Mouse (Mus musculus): ENCODE measurements around the gene Dglucy. TPM values are rescaled to one million over a fixed set of nuclear protein-coding genes. Genes with fewer than 3 reads are reported as not detected.

Dglucy gene
- total RNA-seq, 2 experiments from 2014 or later: 20.5 to 24.8 TPM

DNA sequence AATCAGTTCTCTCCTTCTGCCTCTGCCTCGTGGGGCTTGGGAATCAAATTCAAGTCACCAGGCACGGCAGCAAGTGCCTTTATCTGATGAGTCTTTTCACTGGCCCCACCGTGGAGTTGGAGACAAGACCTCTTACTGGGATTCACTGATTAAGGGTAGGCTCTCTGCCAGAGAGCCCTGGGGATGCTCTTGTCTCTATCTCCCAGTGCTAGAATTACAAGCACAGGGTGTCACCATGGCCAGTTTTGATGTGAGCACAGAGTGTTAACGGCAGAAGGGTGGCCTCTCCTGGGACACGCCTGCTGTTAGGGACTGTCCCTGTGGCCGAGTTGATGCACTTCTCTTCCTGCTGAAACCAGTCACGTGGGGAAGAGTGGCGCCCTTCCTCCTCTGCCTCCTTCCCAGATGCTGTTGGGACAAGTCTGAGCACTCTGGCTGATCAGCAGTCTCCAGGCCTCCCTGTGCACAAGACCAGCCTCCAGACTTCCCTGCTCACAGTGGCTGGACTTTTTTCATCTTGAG lies 60.3 kb downstream of the Dglucy start:
- no peak for DNase-seq (ENCODE audit: low spot score in 2 of 2)

DNA sequence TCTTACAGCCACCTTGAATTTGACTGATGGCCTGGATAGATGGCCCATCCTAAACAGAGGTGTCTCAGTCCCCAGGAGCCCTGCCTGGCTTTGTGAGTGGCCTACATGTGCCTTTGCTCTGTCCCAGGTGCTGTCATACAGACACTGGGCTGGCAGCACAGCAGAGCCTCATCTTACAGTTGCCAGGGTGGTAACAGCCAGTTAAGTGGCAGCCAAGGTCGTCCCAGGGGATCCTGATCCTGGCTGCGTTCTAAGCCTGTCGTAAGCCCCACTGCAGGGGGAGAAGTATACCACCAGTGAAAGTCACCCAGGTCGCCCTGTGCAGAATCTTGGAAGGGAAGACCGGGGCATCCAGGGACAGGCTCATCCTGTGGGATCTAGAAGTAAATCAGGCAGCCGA lies 61.1 kb downstream of the Dglucy start:
- no peak for DNase-seq (ENCODE audit: low spot score in 2 of 2)

DNA sequence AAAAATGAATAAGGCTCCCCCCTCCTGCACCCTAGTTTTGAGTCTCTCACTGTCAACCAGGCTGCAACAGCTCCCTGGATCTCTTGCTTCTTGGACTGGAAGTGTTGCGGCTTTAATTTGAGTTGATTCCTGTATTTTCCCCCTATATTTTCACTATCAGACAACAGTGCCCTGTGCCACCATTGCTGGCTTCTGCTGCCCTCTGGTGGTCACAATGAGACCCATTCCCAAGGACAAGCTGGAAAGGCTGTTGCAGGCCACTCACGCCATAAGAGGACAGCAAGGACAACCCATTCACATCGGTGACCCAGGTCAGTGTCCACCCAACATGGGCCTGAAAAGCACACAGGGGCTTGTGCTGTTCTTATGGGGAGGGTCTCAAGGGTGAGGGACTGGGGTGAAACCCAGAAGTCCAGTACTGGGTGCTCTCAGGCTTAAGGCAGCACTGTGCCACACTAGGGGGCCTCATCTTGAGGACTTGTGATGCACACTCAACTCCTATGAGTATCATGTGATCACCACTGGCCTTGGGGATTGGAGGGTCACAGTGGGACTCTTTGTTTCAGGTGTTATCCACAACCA lies 62.4 kb downstream of the Dglucy start:
- peak; percentile 81 to 88 for DNase-seq (ENCODE audit: low spot score in 2 of 2)

DNA sequence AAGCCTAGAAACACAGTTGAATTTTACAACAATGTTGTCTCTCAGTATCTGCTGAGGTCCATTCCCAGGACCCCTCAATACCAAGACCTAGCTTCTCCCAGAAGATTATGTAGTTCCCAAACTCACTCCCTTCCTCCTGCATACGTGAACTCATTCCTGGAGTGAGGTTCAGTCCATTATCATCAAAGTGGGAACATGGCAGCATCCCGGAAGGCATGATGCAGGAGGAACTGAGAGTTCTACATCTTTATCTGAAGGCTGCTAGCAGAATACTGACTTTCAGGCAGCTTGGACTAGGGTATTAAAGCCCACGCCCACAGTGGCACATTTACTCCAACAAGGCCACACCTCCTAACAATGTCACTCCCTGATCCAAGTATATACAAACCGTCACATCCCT lies 64.3 kb downstream of the Dglucy start:
- DNase-seq (ENCODE audit: low spot score in 2 of 2): no peak

DNA sequence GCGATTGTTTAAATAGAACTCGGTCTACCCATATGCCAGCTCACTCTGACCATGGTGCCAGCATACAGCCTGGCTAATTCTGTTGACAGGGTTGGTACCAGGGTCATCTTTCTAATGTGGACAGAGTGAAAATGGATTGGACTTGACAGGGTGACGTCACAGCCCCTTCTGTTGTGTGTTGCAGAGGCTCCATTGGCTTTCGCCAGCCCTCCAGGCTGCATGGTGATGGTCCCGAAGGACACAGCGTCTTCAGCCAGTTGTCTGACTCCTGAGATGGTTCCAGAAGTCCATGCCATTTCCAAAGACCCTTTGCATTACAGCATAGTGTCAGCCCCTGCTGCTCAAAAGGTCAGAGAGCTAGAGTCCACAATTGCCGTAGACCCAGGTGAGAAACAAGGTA lies 65.7 kb downstream of the Dglucy start:
- no peak for DNase-seq (ENCODE audit: low spot score in 2 of 2)

DNA sequence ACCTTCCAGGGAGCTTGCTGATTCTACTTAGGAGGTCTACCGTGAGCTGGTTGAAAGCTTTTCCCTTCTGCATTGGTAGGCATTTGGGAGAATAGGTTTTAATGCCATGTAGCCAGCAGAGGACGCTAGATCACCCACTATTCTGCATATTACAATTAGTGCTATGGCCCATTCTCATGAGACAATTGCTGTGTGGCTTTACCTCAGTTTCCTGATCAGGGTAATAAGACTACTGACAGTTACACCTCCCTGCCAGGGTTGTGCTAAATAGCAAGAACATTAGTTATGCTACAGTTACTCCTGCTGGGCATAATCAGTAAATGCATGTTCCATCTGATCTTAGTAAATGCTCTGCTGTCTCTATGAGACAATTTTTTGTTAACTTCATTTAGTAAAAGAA lies 67.0 kb downstream of the Dglucy start:
- DNase-seq (ENCODE audit: low spot score in 2 of 2): no peak

DNA sequence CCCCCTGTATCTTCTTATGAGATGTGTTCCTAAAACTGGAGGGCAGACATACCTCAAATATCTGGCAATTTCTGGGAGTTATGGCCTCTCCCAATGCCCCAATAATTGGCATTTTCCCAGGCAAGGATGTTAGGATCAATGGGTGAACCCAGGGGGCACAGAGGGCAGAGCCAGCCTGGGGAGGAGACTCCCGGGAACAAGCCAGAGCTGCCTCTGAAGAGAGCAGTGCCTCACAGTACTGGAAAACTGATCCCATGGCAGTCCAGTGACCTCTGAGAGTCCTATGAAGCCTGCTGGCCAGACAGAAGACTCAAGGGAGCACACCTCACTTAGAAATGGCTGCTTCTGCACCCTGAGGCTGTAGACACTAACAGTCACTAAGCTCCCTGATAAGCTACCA lies 67.7 kb downstream of the Dglucy start:
- DNase-seq (ENCODE audit: low spot score in 2 of 2): no peak

DNA sequence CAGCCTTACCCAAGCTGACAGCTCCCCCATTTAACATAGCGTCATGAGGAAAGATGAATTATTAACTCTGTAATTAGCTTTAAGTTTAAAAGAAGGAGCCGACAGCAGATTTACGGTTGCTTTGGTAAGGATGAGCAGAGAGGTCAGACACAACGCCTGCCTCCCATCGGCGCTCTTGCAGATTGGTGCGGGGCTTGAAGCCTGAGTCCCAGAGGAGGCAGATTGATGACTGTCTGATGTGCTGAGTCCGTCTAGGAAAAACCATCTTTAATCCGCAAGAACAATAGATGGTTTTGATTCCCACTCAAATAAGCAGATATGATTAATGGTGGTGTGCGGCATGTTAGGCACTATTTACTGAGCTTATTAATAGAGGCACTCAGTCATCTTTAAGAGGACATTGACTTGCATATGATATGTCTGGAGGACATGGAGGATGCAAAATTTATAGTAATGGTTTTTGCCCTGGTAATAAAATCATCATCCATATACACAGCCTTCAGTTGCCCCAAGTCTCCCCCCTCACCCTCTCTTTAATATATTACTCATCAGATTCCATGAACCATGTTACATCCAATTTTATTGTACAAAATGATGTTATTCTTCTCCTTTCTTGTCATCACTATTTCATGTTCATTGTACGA lies 68.7 kb downstream of the Dglucy start:
- no peak for DNase-seq (ENCODE audit: low spot score in 2 of 2)

DNA sequence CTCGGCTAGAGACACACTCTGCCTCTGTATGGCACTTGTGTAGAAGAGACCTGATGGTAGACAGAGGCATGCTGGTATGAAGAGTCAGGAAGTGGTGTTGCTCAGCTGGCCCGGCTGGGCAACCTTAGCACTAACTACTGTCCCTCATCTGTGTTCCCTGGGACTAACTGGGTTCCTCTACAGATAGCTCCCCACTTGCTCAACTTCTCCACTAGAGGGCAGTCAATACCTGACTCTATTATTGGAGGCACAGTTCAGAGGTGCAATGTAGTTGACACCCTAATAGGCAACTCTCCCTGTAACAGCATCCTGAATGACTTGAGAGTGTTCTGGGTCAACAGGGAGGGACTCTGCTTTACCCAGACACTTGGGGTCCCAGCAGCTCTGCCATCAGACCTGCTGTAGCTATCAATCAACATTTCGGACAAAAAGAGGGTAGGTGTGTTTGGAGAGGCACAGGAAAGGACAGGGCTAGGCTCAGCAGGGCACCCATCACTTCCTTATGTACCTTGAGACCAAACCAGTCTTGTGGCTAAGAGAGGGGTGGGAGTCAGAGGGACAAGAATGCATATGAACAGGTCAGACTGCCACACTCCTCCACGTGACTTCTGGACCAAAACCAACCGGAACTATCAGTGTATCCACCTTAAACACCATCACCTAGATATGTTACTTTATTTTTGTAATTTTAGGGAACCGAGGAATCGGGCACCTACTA lies 70.7 kb downstream of the Dglucy start:
- DNase-seq (ENCODE audit: low spot score in 2 of 2): peak in 1 of 2 experiments; percentile 24

DNA sequence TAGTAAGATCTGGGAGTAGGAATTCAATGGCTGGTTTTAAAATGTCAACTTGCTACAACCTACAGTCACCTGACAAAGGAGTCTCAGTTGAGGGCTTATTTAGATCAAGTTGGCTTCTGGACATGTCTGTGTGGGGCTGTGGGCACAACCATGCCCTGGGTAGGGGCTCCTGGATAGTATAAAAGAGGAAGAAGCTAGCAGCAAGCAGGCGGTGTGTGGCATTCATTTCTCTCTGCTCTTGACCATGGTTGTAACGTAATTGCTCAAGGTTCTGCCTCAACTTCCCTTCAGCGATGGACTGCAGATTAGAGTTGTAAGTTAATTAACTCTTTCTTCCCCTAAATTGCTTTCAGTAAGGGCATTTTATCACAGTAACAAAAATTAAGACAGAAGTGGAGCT lies 73.5 kb downstream of the Dglucy start:
- no peak for DNase-seq (ENCODE audit: low spot score in 2 of 2)

DNA sequence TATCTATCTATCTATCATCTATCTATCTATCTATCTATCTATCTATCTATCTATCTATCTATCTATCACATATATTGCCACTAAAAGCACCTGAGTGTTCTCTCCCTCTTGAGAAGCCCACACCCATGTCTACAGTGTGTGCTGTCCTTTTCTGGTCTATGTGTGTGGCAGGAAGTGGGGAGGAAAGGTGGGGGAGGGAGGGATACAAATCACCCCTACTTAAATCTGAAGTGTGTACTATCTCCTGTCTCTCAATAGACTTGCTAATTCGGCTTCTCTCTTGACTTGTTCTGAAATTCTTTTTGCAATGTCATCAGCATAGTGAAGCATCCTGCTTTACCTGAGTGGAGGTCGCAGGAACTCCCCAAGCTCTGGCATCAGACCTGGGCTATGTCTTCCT lies 77.5 kb downstream of the Dglucy start:
- DNase-seq (ENCODE audit: low spot score in 2 of 2): no peak

DNA sequence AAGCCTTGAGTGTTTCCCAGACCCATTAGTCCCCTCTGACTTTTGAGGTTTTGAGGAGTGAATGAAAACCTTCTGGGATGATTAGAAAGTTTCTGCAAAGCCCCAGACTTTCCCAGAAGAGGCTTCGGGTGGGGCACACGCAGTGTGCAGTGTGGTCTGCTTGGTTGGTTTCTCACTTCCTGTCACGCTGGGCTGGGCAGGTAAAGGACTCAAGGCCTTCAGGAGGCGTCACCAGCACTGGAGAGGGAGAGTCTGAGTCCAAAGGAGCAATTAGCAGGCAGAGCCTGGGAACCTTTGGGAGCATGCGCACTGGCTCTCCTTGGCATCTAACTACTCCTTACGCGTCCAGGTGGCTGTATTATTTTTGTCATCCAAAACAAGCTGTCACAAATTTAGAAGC lies 78.9 kb downstream of the Dglucy start:
- no peak for DNase-seq (ENCODE audit: low spot score in 2 of 2)

DNA sequence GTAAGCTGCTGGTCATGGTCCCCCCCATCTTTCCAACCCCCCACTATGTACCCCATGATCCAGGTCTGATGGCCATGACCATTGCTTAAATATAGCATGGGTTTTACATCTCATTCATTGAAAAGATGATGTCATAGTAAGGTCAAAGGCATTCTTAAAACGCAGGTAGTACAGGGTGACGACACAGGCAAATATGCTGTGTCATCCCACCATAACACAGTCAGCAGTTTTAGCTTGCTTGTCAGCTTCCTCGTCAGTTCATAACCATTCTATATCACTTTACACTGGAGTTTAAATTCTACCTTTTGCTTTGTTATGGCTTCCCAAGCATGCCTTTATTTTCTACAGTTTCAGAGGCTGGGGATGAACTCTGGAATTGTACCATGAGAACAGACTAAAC lies 83.4 kb downstream of the Dglucy start:
- DNase-seq (ENCODE audit: low spot score in 2 of 2): no peak

DNA sequence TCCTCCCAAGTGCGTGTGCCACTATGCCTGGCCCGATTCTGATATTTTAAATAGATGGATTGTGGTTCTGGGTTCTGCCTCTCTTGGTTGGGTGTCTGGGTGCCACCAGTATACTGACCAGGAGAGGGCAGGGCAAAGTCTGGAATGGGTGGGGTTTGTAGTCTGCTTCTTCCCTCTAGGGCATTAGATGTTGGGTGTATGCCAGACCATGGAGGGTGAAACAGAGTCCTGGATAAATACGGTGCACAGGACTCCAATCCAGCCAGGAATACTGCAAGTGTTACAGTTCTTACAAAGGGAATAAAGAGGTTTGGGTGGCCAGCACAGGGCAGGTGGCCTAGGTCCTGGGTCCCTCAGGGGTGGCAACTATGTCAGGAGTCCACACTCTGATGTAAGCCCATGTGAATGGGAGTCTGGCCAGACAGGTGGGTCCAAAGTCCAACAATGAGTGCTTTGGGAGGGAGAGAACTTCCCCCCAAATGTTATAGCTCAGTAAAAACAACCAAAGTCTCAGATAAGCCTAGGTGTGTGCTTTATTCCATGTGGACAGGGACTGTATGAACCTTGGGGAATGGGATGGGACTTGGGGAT lies 84.1 kb downstream of the Dglucy start:
- no peak for DNase-seq (ENCODE audit: low spot score in 2 of 2)

DNA sequence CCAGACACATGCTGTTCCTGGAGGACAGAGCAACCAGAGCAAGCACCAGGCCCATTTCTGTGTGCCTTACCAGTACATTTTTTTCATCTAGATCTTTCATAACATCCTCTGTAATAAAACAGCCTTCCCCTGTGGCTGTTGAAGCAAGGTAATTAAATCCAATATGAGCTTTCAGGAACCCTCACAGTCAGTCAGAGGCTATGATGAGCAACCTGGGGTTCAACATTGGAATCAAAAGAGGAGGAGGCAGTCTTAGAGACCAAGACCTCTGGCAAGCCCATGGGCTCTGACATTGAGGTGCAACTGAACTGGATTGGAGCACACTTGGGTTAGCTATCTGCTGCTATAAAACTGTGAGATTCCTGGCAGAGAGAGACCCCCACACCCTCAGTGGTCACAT lies 86.2 kb downstream of the Dglucy start:
- no peak for DNase-seq (ENCODE audit: low spot score in 2 of 2)

DNA sequence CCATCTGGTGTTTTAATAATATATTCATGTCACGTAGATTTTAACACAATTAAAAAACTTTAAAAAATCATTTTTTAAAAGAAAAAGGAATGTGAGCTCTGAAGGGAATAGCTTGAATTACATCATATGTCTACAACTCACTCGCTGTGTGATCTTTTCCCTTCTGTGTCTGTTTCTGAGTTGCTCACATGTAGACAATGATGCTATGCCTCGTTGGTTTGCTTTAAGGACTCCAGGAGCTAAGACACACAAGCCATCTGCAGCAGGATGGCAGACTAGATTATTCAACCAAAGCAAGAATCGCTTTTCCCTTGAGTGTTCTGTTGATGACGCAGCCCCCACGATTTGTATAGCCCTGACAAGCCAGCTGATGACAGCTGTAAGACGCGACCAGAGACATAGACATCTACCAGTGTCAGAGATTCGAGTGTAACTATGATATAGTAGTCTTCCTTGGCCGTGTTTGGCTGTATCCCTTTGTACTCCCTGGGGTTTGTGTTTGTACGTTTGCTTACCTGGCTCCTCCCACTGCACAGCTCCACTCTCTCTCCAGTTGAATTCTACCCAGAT lies 86.7 kb downstream of the Dglucy start:
- no peak for DNase-seq (ENCODE audit: low spot score in 2 of 2)

DNA sequence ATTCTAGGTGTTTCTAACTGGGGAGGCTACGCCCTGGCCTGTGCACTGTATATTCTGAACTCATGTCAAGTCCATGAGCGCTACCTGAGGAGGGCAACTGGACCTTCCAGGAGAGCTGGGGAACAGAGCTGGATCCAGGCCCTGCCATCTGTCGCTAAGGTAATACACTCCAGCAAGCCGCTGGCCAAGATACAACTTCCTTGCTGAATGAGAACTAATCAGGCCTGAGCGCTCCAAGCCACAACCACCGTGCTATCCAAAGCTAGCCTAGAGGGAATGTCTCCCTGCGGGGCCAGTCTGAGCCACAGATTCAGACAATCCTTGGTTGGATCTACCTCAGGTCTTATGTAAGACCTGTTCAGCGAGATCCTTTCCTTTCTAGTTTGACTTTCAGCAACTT lies 88.2 kb downstream of the Dglucy start:
- DNase-seq (ENCODE audit: low spot score in 2 of 2): no peak

DNA sequence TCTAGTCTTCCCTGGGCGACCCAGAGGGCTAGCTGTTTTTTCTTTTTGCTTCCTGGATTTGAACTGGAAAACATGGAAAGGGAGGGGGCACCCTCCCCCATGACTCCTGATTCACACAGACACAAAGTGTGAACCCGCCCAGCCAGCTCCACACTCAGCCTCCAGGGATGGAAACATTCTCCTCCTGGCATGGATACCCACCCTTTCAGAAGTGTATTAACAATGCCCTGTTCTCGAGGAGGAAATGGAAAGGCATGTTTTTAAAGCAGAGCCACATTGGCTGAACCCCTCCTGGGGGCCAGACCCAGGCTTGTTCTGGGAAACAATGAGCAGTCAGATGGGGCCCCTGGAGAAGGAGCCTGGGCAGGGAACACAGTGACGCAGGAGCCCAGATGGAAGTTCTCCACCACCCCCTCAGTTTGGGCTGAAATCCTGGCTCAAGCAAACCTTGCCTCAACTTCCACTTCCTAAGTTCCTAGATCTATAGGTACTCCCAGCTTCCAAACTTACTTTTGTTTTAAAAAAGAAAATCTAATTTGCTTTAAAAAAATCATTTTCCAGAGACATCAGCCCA lies 89.3 kb downstream of the Dglucy start:
- no peak for DNase-seq (ENCODE audit: low spot score in 2 of 2)

DNA sequence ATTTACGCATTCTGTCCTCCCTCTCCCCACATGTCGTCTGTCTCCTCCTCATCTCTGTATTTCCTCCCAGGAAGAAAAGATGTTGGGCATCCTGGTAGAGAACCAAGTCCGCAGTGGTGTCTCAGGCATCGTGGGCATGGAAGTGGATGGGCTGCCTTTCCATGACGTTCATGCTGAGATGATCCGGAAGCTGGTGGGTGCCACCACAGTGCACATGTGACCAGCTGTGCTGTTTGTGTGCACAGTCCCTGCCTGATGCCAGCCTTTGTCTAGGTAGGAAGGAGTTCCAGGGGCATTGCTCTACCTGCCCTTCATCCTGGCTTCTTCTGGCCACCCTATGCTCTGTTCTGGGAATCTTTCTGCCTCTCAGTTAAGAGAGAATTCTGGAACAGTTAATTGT lies 92.4 kb downstream of the Dglucy start:
- no peak for DNase-seq (ENCODE audit: low spot score in 2 of 2)

DNA sequence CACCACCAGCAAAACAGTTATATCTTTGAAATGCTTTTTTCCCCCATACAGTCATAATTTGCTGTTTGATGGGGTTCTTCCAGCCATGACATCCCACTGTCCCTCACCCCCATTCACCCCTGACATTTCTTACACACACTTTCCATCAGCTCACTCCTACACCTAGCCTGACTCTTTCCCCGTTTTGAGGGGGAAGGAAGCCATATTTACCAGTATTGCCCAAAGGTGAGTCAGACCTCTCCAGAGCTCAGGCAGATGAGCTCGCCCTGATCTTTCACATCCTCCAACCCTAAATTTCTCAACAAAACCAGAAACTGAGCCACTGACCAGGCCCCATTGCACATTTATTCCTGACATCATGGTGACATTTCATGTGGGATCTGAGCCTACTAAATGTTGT lies 93.0 kb downstream of the Dglucy start:
- DNase-seq (ENCODE audit: low spot score in 2 of 2): no peak

DNA sequence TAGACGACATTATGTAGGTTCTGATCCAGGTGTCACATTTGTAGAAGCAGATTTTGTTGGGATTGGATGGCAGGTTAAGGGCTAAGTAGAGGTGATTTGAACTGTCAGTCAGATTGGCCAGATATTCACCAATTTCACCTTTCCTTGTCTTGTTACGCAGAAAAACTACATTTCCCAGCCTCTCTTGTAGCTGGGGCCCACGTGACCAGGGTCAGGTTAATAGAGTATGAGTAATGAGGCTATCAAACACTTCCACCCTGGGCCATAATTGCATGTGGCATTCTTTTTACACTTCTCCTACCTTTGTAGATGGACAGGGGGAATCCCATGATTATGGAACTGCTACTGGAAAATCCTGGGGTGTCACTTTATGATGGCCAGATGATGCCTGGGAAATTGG lies 94.8 kb downstream of the Dglucy start:
- DNase-seq (ENCODE audit: low spot score in 2 of 2): no peak
